Mouse (Mus musculus): ENCODE results near the gene Psmb4. TPM values are rescaled to one million over a fixed set of nuclear protein-coding genes. Genes with fewer than 3 reads are reported as not detected.
"Not testable (repeated sequence)": the region's sequence is repeated elsewhere in the genome, so short reads cannot be mapped to it uniquely, and the experiment has no call there.

The Psmb4 gene
- total RNA-seq, 2 experiments from 2014 or later, result 253 to 304 TPM

- DNase-seq (ENCODE audit: extremely low spot score in 1 of 2, low spot score in 1 of 2), result no peak
Measured at GRCm38 (mm10) chr3:94911050-94911693, 24.4 kb upstream of the Psmb4 start.

GRCm38 (mm10) chr3:94906482-94906881 lies 19.7 kb upstream of the Psmb4 start:
- DNase-seq (ENCODE audit: extremely low spot score in 1 of 2, low spot score in 1 of 2), result no peak

GRCm38 (mm10) chr3:94904759-94905158 lies 18.0 kb upstream of the Psmb4 start:
- not testable (repeated sequence) for DNase-seq (ENCODE audit: extremely low spot score in 1 of 2, low spot score in 1 of 2)

GRCm38 (mm10) chr3:94902747-94903146 lies 16.0 kb upstream of the Psmb4 start:
- peak in 1 of 2 experiments; percentile 71 for DNase-seq (ENCODE audit: extremely low spot score in 1 of 2, low spot score in 1 of 2)

GRCm38 (mm10) chr3:94894076-94894475 lies 7.3 kb upstream of the Psmb4 start:
- DNase-seq (ENCODE audit: extremely low spot score in 1 of 2, low spot score in 1 of 2), result no peak

GRCm38 (mm10) chr3:94888595-94888994 lies 1.8 kb upstream of the Psmb4 start:
- no peak for DNase-seq (ENCODE audit: extremely low spot score in 1 of 2, low spot score in 1 of 2)

- DNase-seq (ENCODE audit: extremely low spot score in 1 of 2, low spot score in 1 of 2), result no peak
Measured at GRCm38 (mm10) chr3:94882579-94882978, 4.2 kb downstream of the Psmb4 start.

- no peak for DNase-seq (ENCODE audit: extremely low spot score in 1 of 2, low spot score in 1 of 2)
Measured at GRCm38 (mm10) chr3:94881840-94882239, 4.9 kb downstream of the Psmb4 start.

- no peak for DNase-seq (ENCODE audit: extremely low spot score in 1 of 2, low spot score in 1 of 2)
Measured at GRCm38 (mm10) chr3:94878618-94879017, 8.1 kb downstream of the Psmb4 start.

- DNase-seq (ENCODE audit: extremely low spot score in 1 of 2, low spot score in 1 of 2), result no peak
Measured at GRCm38 (mm10) chr3:94869011-94869410, 17.8 kb downstream of the Psmb4 start.

- no peak for DNase-seq (ENCODE audit: extremely low spot score in 1 of 2, low spot score in 1 of 2)
Measured at GRCm38 (mm10) chr3:94859471-94859870, 27.3 kb downstream of the Psmb4 start.

GRCm38 (mm10) chr3:94852215-94852614 lies 34.5 kb downstream of the Psmb4 start:
- DNase-seq (ENCODE audit: extremely low spot score in 1 of 2, low spot score in 1 of 2), result no peak

- no peak for DNase-seq (ENCODE audit: extremely low spot score in 1 of 2, low spot score in 1 of 2)
Measured at GRCm38 (mm10) chr3:94851731-94852130, 35.0 kb downstream of the Psmb4 start.

- peak in 1 of 2 experiments; percentile 76 for DNase-seq (ENCODE audit: extremely low spot score in 1 of 2, low spot score in 1 of 2)
Measured at GRCm38 (mm10) chr3:94849338-94849737, 37.4 kb downstream of the Psmb4 start.

- DNase-seq (ENCODE audit: extremely low spot score in 1 of 2, low spot score in 1 of 2), result no peak
Measured at GRCm38 (mm10) chr3:94847382-94847781, 39.4 kb downstream of the Psmb4 start.

- DNase-seq (ENCODE audit: extremely low spot score in 1 of 2, low spot score in 1 of 2), result no peak
Measured at GRCm38 (mm10) chr3:94839101-94839500, 47.7 kb downstream of the Psmb4 start.

- no peak for DNase-seq (ENCODE audit: extremely low spot score in 1 of 2, low spot score in 1 of 2)
Measured at GRCm38 (mm10) chr3:94838631-94839030, 48.1 kb downstream of the Psmb4 start.

GRCm38 (mm10) chr3:94837959-94838496 lies 48.7 kb downstream of the Psmb4 start:
- peak; percentile 72 to 85 for DNase-seq (ENCODE audit: extremely low spot score in 1 of 2, low spot score in 1 of 2)

GRCm38 (mm10) chr3:94837183-94837890 lies 49.4 kb downstream of the Psmb4 start, which contains the start of gene Pogz:
TSS of gene Pogz (plus strand) at chr3:94837567.
- peak; percentile 80 to 85 for DNase-seq (ENCODE audit: extremely low spot score in 1 of 2, low spot score in 1 of 2)

GRCm38 (mm10) chr3:94835396-94835795 lies 51.4 kb downstream of the Psmb4 start:
- DNase-seq (ENCODE audit: extremely low spot score in 1 of 2, low spot score in 1 of 2), result no peak
